In genomic region chr7:143722646-143723045, GRCm38 (mm10) we compare ENCODE assay signal across 23 mouse cellular contexts. TPM values are rescaled to one million over a fixed set of nuclear protein-coding genes. Genes with fewer than 3 reads are reported as not detected.
DNase-seq lines count a peak whose midpoint lies in the region; ATAC-seq and TF ChIP-seq lines count a peak whose summit lies in the region.
"Had no signal": no experiment of that assay in that cellular context is flagged by ENCODE, and none has a peak within 500 bp of the region (broad histone marks: within the 10 kb centered on the region; RNA-seq: fewer than 3 reads in every experiment).

No protein-coding gene starts in this region.

- H3K4me1 ChIP-seq in intestine, postnatal 0 days (replicated peaks; ENCODE audit: control insufficient read depth, insufficient read depth, low read length) = peaks cover 2% of the 10 kb centered on the region; the same call in 1 of the 2 replicates
- H3K4me1 ChIP-seq: embryonic facial prominence, embryonic 13.5 days; hindbrain, embryonic 15.5 days had no signal

- no peak for ATAC-seq in intestine, postnatal 0 days
- ATAC-seq: midbrain, embryonic 16.5 days had no signal

- H3K27ac ChIP-seq in intestine, postnatal 0 days (ENCODE audit: low read depth, low read length) = no peak overlapping the region
- H3K27ac ChIP-seq: hindbrain, embryonic 15.5 days had no signal

- no peak overlapping the region for H3K4me3 ChIP-seq in intestine, postnatal 0 days (ENCODE audit: low read depth, low read length)
- H3K4me3 ChIP-seq: embryonic facial prominence, embryonic 13.5 days; hindbrain, embryonic 15.5 days had no signal

- TF ChIP-seq CTCF in intestine, postnatal 0 days (IDR thresholded peaks at IDR 0.05; ENCODE audit: low read depth) = no peak

- no peak overlapping the region for H3K4me2 ChIP-seq in intestine, postnatal 0 days (replicated peaks; ENCODE audit: low read depth)
- H3K4me2 ChIP-seq: embryonic facial prominence, embryonic 13.5 days; hindbrain, embryonic 15.5 days had no signal

- H3K27me3 ChIP-seq in intestine, postnatal 0 days (replicated peaks; ENCODE audit: control insufficient read depth, insufficient read depth, low read length) = no peaks in the 10 kb centered on the region
- H3K27me3 ChIP-seq: embryonic facial prominence, embryonic 13.5 days; hindbrain, embryonic 15.5 days had no signal

- WGBS in intestine, postnatal 0 days = 89% methylated on average over 5 of the region's 5 CpGs

- no peak overlapping the region for H3K9ac ChIP-seq in intestine, postnatal 0 days (ENCODE audit: low read depth, low read length)
- H3K9ac ChIP-seq: embryonic facial prominence, embryonic 13.5 days; hindbrain, embryonic 15.5 days had no signal

- H3K36me3 ChIP-seq in intestine, postnatal 0 days (ENCODE audit: control insufficient read depth, insufficient read depth) = no peaks in the 10 kb centered on the region
- H3K36me3 ChIP-seq: hindbrain, embryonic 15.5 days had no signal

- peak; percentile 20 for DNase-seq in adrenal gland, adult 2 months
- DNase-seq in adrenal gland, postnatal 4 days (ENCODE audit: low spot score in 2 of 2) = no peak
- DNase-seq in gastrocnemius, adult 18-20 months (ENCODE audit: low spot score) = peak; percentile 34
- DNase-seq in gastrocnemius, adult 8-10 months (ENCODE audit: low spot score in 2 of 2) = no peak
- peak; percentile 49 for DNase-seq in right cerebral cortex, adult 18-20 months
- DNase-seq in right cerebral cortex, postnatal 14 days = no peak
- DNase-seq in B cell, adult 2 months = no peak
- DNase-seq: cerebellum, adult 18-20 months; heart, postnatal 10 days; kidney, adult 18-20 months; kidney, postnatal 14 days; right cerebral cortex, postnatal 4 days; thymus, postnatal 36 days had no signal

- H3K9me3 ChIP-seq in intestine, postnatal 0 days (ENCODE audit: control insufficient read depth) = no peaks in the 10 kb centered on the region
- H3K9me3 ChIP-seq: embryonic facial prominence, embryonic 13.5 days; hindbrain, embryonic 15.5 days had no signal

RNA-seq across cellular contexts. Expression of gene Osbpl5, which starts 34.1 kb away (rescaled TPM):
- total RNA-seq in adrenal gland, adult 2 months (2021) = 10 to 100 TPM; 25.8 to 47.4 TPM
- 28.1 and 28.2 TPM in 2 replicates for polyA plus RNA-seq in adrenal gland, adult 2 months (2012; rRNA removed)
- total RNA-seq in adrenal gland, postnatal 4 days (2021) = 10 to 100 TPM; 42.3 to 50.7 TPM
- total RNA-seq in gastrocnemius, adult 18-20 months (2021) = 10 to 100 TPM; 14.4 to 15.4 TPM
- total RNA-seq in gastrocnemius, adult 8-10 months (2022) = 10 to 100 TPM; 11.2 to 17.7 (median 14.1) TPM
- polyA plus RNA-seq in intestine, postnatal 0 days (2015; fragmentation: Nextera tagmentation; extraction: Ambion mirVana) = 11.3 and 13.1 TPM in 2 replicates

RNA-seq across cellular contexts. Expression of gene Tnfrsf23, which starts 37.0 kb away (rescaled TPM):
- total RNA-seq in adrenal gland, adult 2 months (2021) = 1 to 10 TPM; 3.1 to 4.4 TPM
- 1.3 TPM in 2 replicates for polyA plus RNA-seq in adrenal gland, adult 2 months (2012; rRNA removed)
- total RNA-seq in adrenal gland, postnatal 4 days (2021) = 1 to 10 TPM; 3.5 to 4.2 TPM
- total RNA-seq in gastrocnemius, adult 18-20 months (2021) = 1 to 10 TPM; 4.8 TPM
- 1 to 10 TPM; 2.5 to 4.6 (median 3.4) TPM for total RNA-seq in gastrocnemius, adult 8-10 months (2022)
- 5.1 and 6.3 TPM in 2 replicates for polyA plus RNA-seq in intestine, postnatal 0 days (2015; fragmentation: Nextera tagmentation; extraction: Ambion mirVana)
- total RNA-seq: common myeloid progenitor, adult 5-6 weeks had no signal

RNA-seq across cellular contexts. Expression of gene Mrgprg, which starts 44.1 kb away (rescaled TPM):
- 1 to 10 TPM; 1.1 to 2.9 TPM for total RNA-seq in adrenal gland, adult 2 months (2021)
- polyA plus RNA-seq in adrenal gland, adult 2 months (2012; rRNA removed) = 1.5 and 3.7 TPM in 2 replicates
- total RNA-seq in adrenal gland, postnatal 4 days (2021) = not detected
- under 1 TPM; 0.43 to 0.71 TPM for total RNA-seq in gastrocnemius, adult 18-20 months (2021)
- under 1 TPM; 0.29 to 0.86 (median 0.33) TPM for total RNA-seq in gastrocnemius, adult 8-10 months (2022)
- not detected in 2 replicates for polyA plus RNA-seq in intestine, postnatal 0 days (2015; fragmentation: Nextera tagmentation; extraction: Ambion mirVana)
- total RNA-seq: CH12.LX; common myeloid progenitor, adult 5-6 weeks; heart, postnatal 10 days; megakaryocyte progenitor cell, adult 5-6 weeks had no signal
- polyA plus RNA-seq: embryonic facial prominence, embryonic 13.5 days; hindbrain, embryonic 15.5 days; limb, embryonic 14.5 days; liver, embryonic 16.5 days; midbrain, embryonic 16.5 days; neural tube, embryonic 11.5 days had no signal

Comparison
In these comparisons a context has a peak if more than half of its experiments do, and no peak if none do; other contexts are left out.
1. DNase-seq: peak in adrenal gland, adult 2 months (single experiment), gastrocnemius, adult 18-20 months (single experiment) and right cerebral cortex, adult 18-20 months (single experiment); none in adrenal gland, postnatal 4 days (0 of 2), gastrocnemius, adult 8-10 months (0 of 2), right cerebral cortex, postnatal 14 days (single experiment) and B cell, adult 2 months (0 of 2).